Mouse (Mus musculus): ENCODE results near the gene Pptc7. TPM values are rescaled to one million over a fixed set of nuclear protein-coding genes. Genes with fewer than 3 reads are reported as not detected.

The Pptc7 gene
- polyA plus RNA-seq, 1 experiment from 2014 or later, result 6.5 TPM

Other genes with a start within 250 kb of the Pptc7 start
- gene Cux2, start 234.3 kb upstream of the Pptc7 start, polyA plus RNA-seq (2016; fragmentation: Nextera tagmentation; extraction: Ambion mirVana), result 4.5 and 12.0 TPM in 2 replicates
- 0.59 and 1.4 TPM in 2 replicates for gene Myl2, start 183.4 kb upstream of the Pptc7 start, polyA plus RNA-seq (2016; fragmentation: Nextera tagmentation; extraction: Ambion mirVana)
- gene Ccdc63, start 143.5 kb upstream of the Pptc7 start, polyA plus RNA-seq (2016; fragmentation: Nextera tagmentation; extraction: Ambion mirVana), result 0.12 TPM in 1 of 2 replicates, not detected in the other
- 311 and 319 TPM in 2 replicates for gene Ppp1cc, start 126.1 kb upstream of the Pptc7 start, polyA plus RNA-seq (2016; fragmentation: Nextera tagmentation; extraction: Ambion mirVana)
- 9.6 and 11.9 TPM in 2 replicates for gene Hvcn1, start 77.6 kb upstream of the Pptc7 start, polyA plus RNA-seq (2016; fragmentation: Nextera tagmentation; extraction: Ambion mirVana)
- 5.2 and 6.0 TPM in 2 replicates for gene Tctn1, start 19.9 kb upstream of the Pptc7 start, polyA plus RNA-seq (2016; fragmentation: Nextera tagmentation; extraction: Ambion mirVana)
- 8.1 and 9.7 TPM in 2 replicates for gene Rad9b, start 69.9 kb downstream of the Pptc7 start, polyA plus RNA-seq (2016; fragmentation: Nextera tagmentation; extraction: Ambion mirVana)
- gene Vps29, start 70.0 kb downstream of the Pptc7 start, polyA plus RNA-seq (2016; fragmentation: Nextera tagmentation; extraction: Ambion mirVana), result 211 and 225 TPM in 2 replicates
- 67.7 and 78.8 TPM in 2 replicates for gene Gpn3, start 87.5 kb downstream of the Pptc7 start, polyA plus RNA-seq (2016; fragmentation: Nextera tagmentation; extraction: Ambion mirVana)
- gene Fam216a, start 88.0 kb downstream of the Pptc7 start, polyA plus RNA-seq (2016; fragmentation: Nextera tagmentation; extraction: Ambion mirVana), result 90.4 and 109 TPM in 2 replicates
- gene Arpc3, start 107.5 kb downstream of the Pptc7 start, polyA plus RNA-seq (2016; fragmentation: Nextera tagmentation; extraction: Ambion mirVana), result 90.2 and 97.9 TPM in 2 replicates
- 52.0 and 54.8 TPM in 2 replicates for gene Anapc7, start 137.3 kb downstream of the Pptc7 start, polyA plus RNA-seq (2016; fragmentation: Nextera tagmentation; extraction: Ambion mirVana)
- 38.8 and 41.9 TPM in 2 replicates for gene Atp2a2, start 217.9 kb downstream of the Pptc7 start, polyA plus RNA-seq (2016; fragmentation: Nextera tagmentation; extraction: Ambion mirVana)